Mouse (Mus musculus): Measurements from ENCODE around the gene Dhx37. TPM values are rescaled to one million over a fixed set of nuclear protein-coding genes. Genes with fewer than 3 reads are reported as not detected.

The Dhx37 gene
- total and polyA plus RNA-seq, 3 experiments = 27.4 to 549 (median 55.3) TPM

DNA sequence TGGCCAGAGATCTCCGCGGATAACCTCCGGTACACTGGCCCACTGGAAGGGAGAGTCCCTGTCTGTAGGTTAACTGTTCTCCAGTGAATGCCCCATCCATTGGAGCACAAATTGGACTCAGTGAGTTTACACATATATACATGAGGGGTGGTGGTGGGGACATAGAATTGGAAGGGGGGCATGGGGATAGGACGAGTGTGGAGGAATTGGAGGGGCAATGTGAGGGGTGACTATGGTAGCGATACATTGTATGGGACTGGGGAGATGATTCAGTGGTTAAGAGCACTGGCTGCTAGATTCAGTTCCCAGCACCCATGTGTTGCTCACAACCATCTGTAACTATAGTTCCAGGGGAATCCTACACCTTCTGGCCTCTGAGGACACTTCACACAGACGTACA is 30.9 kb downstream of the Dhx37 start:
- no peaks in the 10 kb centered on the region for H3K9me3 ChIP-seq (replicated peaks; ENCODE audit: insufficient read depth, low read length)
- no peaks in the 10 kb centered on the region; the same call in 1 of the 2 replicates for H3K79me2 ChIP-seq (ENCODE audit: control insufficient read depth, insufficient read depth, low read length, poor library complexity)
- no peaks in the 10 kb centered on the region for H3K27me3 ChIP-seq (ENCODE audit: control insufficient read depth in 1 of 2, insufficient read depth in 2 of 2, low read length in 2 of 2)
- H3K9ac ChIP-seq (ENCODE audit: control insufficient read depth, low read depth, low read length, poor library complexity, severe bottlenecking) = no peak overlapping the region
- H3K36me3 ChIP-seq (ENCODE audit: control insufficient read depth in 1 of 2, insufficient read depth in 2 of 2, low read length in 2 of 2) = no peaks in the 10 kb centered on the region
- H3K4me3 ChIP-seq (ENCODE audit: control insufficient read depth in 1 of 2, insufficient read depth in 1 of 2, low read depth in 2 of 2, low read length in 2 of 2) = no peak overlapping the region
- TF ChIP-seq MAZ (IDR thresholded peaks at IDR 0.05; ENCODE audit: low read depth, low read length) = no peak
- no peak for TF ChIP-seq CHD1 (IDR thresholded peaks at IDR 0.05; ENCODE audit: low read depth, low read length)
- TF ChIP-seq USF2 (IDR thresholded peaks at IDR 0.05; ENCODE audit: borderline replicate concordance in 1 of 2, insufficient read depth in 1 of 2, low read depth in 1 of 2, low read length in 2 of 2) = no peak
- no peak for TF ChIP-seq ZNF384 (IDR thresholded peaks at IDR 0.05; ENCODE audit: low read depth, low read length)
- no peak for TF ChIP-seq ETS1 (IDR thresholded peaks at IDR 0.05; ENCODE audit: low read depth, low read length)
- no peak for TF ChIP-seq POLR2AphosphoS2 (IDR thresholded peaks at IDR 0.05; ENCODE audit: low read length)
- peaks cover 0 to 4% of the 10 kb centered on the region in 2 experiments; a peak in 1 of 4 replicates for H3K4me1 ChIP-seq (ENCODE audit: control insufficient read depth in 1 of 2, insufficient read depth in 2 of 2, low read length in 2 of 2)
- no peak overlapping the region for H3K27ac ChIP-seq (ENCODE audit: control insufficient read depth, low read depth, low read length)
- DNase-seq (ENCODE audit: low read depth, low spot score) = no peak

DNA sequence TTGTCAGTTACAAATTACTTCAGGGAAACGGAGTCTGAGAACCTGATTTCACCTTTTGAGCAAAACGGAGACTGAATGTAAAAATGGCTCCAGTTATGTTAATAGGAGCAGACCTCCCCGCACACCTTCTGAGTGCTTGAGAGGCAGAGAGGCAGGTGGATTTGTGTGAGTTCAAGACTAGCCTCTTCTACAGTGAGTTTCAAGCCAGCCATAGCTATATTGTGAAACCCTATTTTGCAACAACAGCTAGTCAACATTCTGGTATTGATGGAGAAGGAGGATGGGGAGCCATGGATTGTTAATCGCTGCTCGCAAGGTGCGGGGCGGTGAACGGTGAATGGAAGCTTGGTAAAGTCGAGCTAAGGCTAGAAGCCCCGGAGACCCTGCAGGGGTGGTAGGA is 31.4 kb downstream of the Dhx37 start:
- Histone ChIP-seq H3K27me3 (ENCODE audit: control insufficient read depth in 1 of 2, insufficient read depth in 2 of 2, low read length in 2 of 2) (no peaks in the 10 kb centered on the region), H3K27ac (ENCODE audit: control insufficient read depth, low read depth, low read length) (no peak overlapping the region), H3K36me3 (ENCODE audit: control insufficient read depth in 1 of 2, insufficient read depth in 2 of 2, low read length in 2 of 2) (no peaks in the 10 kb centered on the region), H3K9ac (ENCODE audit: control insufficient read depth, low read depth, low read length, poor library complexity, severe bottlenecking) (no peak overlapping the region), H3K4me3 (ENCODE audit: control insufficient read depth in 1 of 2, insufficient read depth in 1 of 2, low read depth in 2 of 2, low read length in 2 of 2) (no peak overlapping the region), H3K4me1 (ENCODE audit: control insufficient read depth in 1 of 2, insufficient read depth in 2 of 2, low read length in 2 of 2) (peaks cover 0 to 4% of the 10 kb centered on the region in 2 experiments; a peak in 1 of 4 replicates), H3K79me2 (ENCODE audit: control insufficient read depth, insufficient read depth, low read length, poor library complexity) (no peaks in the 10 kb centered on the region; the same call in 1 of the 2 replicates), H3K9me3 (replicated peaks; ENCODE audit: insufficient read depth, low read length) (no peaks in the 10 kb centered on the region)
- no peak for TF ChIP-seq BHLHE40 (IDR thresholded peaks at IDR 0.05; ENCODE audit: borderline replicate concordance, low read depth, low read length)
- DNase-seq (ENCODE audit: low read depth, low spot score) = no peak

DNA sequence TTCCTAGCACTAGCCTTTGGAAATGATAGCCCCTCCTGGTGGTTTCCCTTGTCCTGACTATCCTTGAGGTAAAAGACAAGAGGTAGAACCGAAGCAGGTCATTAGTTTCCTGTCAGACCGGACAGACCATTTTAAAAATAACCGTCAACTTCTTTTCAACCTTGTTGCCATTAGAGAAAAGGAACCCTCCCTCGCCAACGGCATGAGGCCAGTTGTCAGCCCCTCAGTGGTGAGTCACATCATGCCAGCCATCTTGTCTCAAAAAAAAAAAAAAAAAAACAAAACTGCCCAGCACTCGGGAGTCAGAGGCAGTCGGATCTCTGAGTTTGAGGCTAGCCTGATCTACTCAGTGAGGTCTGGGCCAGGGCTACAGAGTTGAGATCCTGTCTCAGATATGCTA is 33.0 kb downstream of the Dhx37 start:
- DNase-seq (ENCODE audit: low read depth, low spot score) = no peak
- Histone ChIP-seq H3K27ac (ENCODE audit: control insufficient read depth, low read depth, low read length) (no peak overlapping the region), H3K9ac (ENCODE audit: control insufficient read depth, low read depth, low read length, poor library complexity, severe bottlenecking) (no peak overlapping the region), H3K79me2 (ENCODE audit: control insufficient read depth, insufficient read depth, low read length, poor library complexity) (no peaks in the 10 kb centered on the region; the same call in 1 of the 2 replicates), H3K36me3 (ENCODE audit: control insufficient read depth in 1 of 2, insufficient read depth in 2 of 2, low read length in 2 of 2) (no peaks in the 10 kb centered on the region), H3K4me1 (ENCODE audit: control insufficient read depth in 1 of 2, insufficient read depth in 2 of 2, low read length in 2 of 2) (peaks cover 0 to 4% of the 10 kb centered on the region in 2 experiments; a peak in 1 of 4 replicates), H3K27me3 (ENCODE audit: control insufficient read depth in 1 of 2, insufficient read depth in 2 of 2, low read length in 2 of 2) (no peaks in the 10 kb centered on the region), H3K9me3 (replicated peaks; ENCODE audit: insufficient read depth, low read length) (no peaks in the 10 kb centered on the region), H3K4me3 (ENCODE audit: control insufficient read depth in 1 of 2, insufficient read depth in 1 of 2, low read depth in 2 of 2, low read length in 2 of 2) (no peak overlapping the region)
- TF ChIP-seq ZNF384 (IDR thresholded peaks at IDR 0.05; ENCODE audit: low read depth, low read length) = peak; percentile 53
- TF ChIP-seq MYB (IDR thresholded peaks at IDR 0.05; ENCODE audit: low read depth, low read length) = no peak

DNA sequence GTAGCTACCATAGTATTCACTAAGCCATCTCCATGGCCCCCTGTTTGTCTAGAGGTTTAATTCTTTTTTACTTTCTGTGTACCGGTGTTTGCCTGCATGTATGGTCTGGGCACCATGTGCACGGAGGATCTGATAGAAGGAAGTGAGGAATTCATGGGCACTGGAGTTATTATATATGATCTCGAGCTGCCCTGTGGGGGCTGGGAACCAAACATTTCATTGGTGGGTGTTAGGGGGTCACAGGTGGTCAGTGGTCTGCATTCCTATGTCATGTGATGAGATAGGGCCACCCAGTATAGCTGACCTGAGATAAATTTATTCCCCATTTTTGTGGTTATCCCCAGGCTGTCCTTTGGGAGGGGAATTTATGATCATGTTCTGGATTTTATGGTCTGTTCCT is 38.9 kb downstream of the Dhx37 start:
- Histone ChIP-seq H3K27ac (ENCODE audit: control insufficient read depth, low read depth, low read length) (peak overlapping the region; percentile 99), H3K4me1 (ENCODE audit: control insufficient read depth in 1 of 2, insufficient read depth in 2 of 2, low read length in 2 of 2) (peaks cover 6 to 37% of the 10 kb centered on the region in 2 experiments), H3K9me3 (replicated peaks; ENCODE audit: insufficient read depth, low read length) (no peaks in the 10 kb centered on the region), H3K79me2 (ENCODE audit: control insufficient read depth, insufficient read depth, low read length, poor library complexity) (peaks cover 6% of the 10 kb centered on the region; the same call in 1 of the 2 replicates), H3K4me3 (ENCODE audit: control insufficient read depth in 1 of 2, insufficient read depth in 1 of 2, low read depth in 2 of 2, low read length in 2 of 2) (peak overlapping the region; percentile 61 to 86), H3K27me3 (ENCODE audit: control insufficient read depth in 1 of 2, insufficient read depth in 2 of 2, low read length in 2 of 2) (no peaks in the 10 kb centered on the region), H3K36me3 (ENCODE audit: control insufficient read depth in 1 of 2, insufficient read depth in 2 of 2, low read length in 2 of 2) (peaks cover 0 to 30% of the 10 kb centered on the region in 2 experiments; a peak in 2 of 4 replicates), H3K9ac (ENCODE audit: control insufficient read depth, low read depth, low read length, poor library complexity, severe bottlenecking) (peak overlapping the region; percentile 83)
- DNase-seq (ENCODE audit: low read depth, low spot score) = peak; percentile 56
- TF ChIP-seq MAX (IDR thresholded peaks at IDR 0.05; ENCODE audit: low read length) = no peak
- TF ChIP-seq USF1 (IDR thresholded peaks at IDR 0.05; ENCODE audit: low read depth, low read length) = peak; percentile 4; the same call in 1 of the 2 replicates
- TF ChIP-seq CTCF (IDR thresholded peaks at IDR 0.05 in 2 of 3, conservative IDR thresholded peaks at IDR 0.05 in 1 of 3; ENCODE audit: control insufficient read depth in 1 of 3, insufficient read depth in 1 of 3, low read depth in 2 of 3, low read length in 3 of 3, poor library complexity in 1 of 3, severe bottlenecking in 1 of 3) = no peak
- no peak for TF ChIP-seq UBTF (IDR thresholded peaks at IDR 0.05; ENCODE audit: borderline replicate concordance, insufficient read depth, low read depth, low read length)
- peak; percentile 52; the same call in 1 of the 2 replicates for TF ChIP-seq TBP (IDR thresholded peaks at IDR 0.05; ENCODE audit: low read depth, low read length)
- TF ChIP-seq ETS1 (IDR thresholded peaks at IDR 0.05; ENCODE audit: low read depth, low read length) = no peak
- TF ChIP-seq NELFE (IDR thresholded peaks at IDR 0.05; ENCODE audit: low read depth, low read length) = no peak
- 0 out of 2 replicates have a peak, but pooled peaks have one; percentile 15 for TF ChIP-seq MXI1 (IDR thresholded peaks at IDR 0.05; ENCODE audit: low read depth, low read length)
- peak; percentile 41 to 44; a peak in 2 of 4 replicates for TF ChIP-seq POLR2A (IDR thresholded peaks at IDR 0.05; ENCODE audit: control insufficient read depth in 1 of 2, insufficient read depth in 1 of 2, low read depth in 1 of 2, low read length in 2 of 2, poor library complexity in 1 of 2)

All from MEL (cell line).